Mouse (Mus musculus) forebrain, embryonic 14.5 days (tissue): ENCODE measurements at regions not wholly inside any gene's neighbourhood (a gene's known extent, or its start where the extent isn't known, plus 50 kb on each side); places are given as distances from the start of the nearest gene placed in this dataset.

Source experiments
- ATAC-seq: fragments of 200-750 bp; cut with Nextera tagmentation; 2 replicates; pipeline ENCODE4 v1.8.0; 2017; ENCODE audit warnings: mild to moderate bottlenecking, moderate library complexity
- DNase-seq: peaks from one replicate; pipeline ENCODE4 v3.0.0-alpha.2; 2015; ENCODE audit warnings: low spot score
- H3K27ac ChIP-seq: fragments of 300-500 bp; sonication (generic); 2 replicates; pipeline ENCODE4 v1.5.1; 2014; ENCODE audit warnings: low read depth, mild to moderate bottlenecking, control low read depth, low read length, moderate library complexity
- H3K27me3 ChIP-seq: fragments of 300-500 bp; sonication (generic); replicated peaks from 2 replicates; pipeline ENCODE4 v1.6.1; 2014; ENCODE audit warnings: low read length, control low read depth, mixed read lengths; ENCODE audit not compliant: control insufficient read depth, insufficient read depth
- H3K36me3 ChIP-seq: fragments of 300-500 bp; sonication (generic); 2 replicates; pipeline ENCODE4 v1.6.1; 2014; ENCODE audit warnings: low read length, control low read depth; ENCODE audit not compliant: control insufficient read depth, insufficient read depth
- H3K4me1 ChIP-seq: fragments of 300-500 bp; sonication (generic); 2 replicates; pipeline ENCODE4 v1.6.1; 2014; ENCODE audit warnings: antibody characterized with exemption, low read length, control low read depth; ENCODE audit not compliant: control insufficient read depth, insufficient read depth
- H3K4me2 ChIP-seq: fragments of 300-500 bp; sonication (generic); 2 replicates; pipeline ENCODE4 v1.6.1; 2014; ENCODE audit warnings: mild to moderate bottlenecking, control low read depth, low read length
- H3K4me3 ChIP-seq: fragments of 300-500 bp; sonication (generic); 2 replicates; pipeline ENCODE4 v1.5.1; 2014; ENCODE audit warnings: low read depth, low read length, control low read depth
- H3K9ac ChIP-seq: fragments of 300-500 bp; sonication (generic); 2 replicates; pipeline ENCODE4 v1.6.1; 2014; ENCODE audit warnings: mild to moderate bottlenecking, low read length, control low read depth, moderate library complexity
- H3K9me3 ChIP-seq: fragments of 300-500 bp; sonication (generic); replicated peaks from 2 replicates; pipeline ENCODE4 v1.6.1; 2016; ENCODE audit warnings: low read length, control low read depth, mixed read lengths; ENCODE audit not compliant: control insufficient read depth
- WGBS: fragments of 180-500 bp; shearing (Covaris S2); extraction: QIAGEN DNeasy Blood & Tissue Kit; methylation state at CpG from one replicate; pipeline ENCODE4 v1.1.7; 2014; 5-methylcytosine and 5-hydroxymethylcytosine counted together

- H3K27ac ChIP-seq, result no peak overlapping the region
- no peaks in the 10 kb centered on the region for H3K27me3 ChIP-seq
- no peak overlapping the region for H3K4me3 ChIP-seq
- no peaks in the 10 kb centered on the region for H3K9me3 ChIP-seq
- no peak overlapping the region for H3K9ac ChIP-seq
- peak; percentile 4 for DNase-seq
- H3K4me2 ChIP-seq, result no peak overlapping the region
- ATAC-seq, result no peak
- no peaks in the 10 kb centered on the region for H3K36me3 ChIP-seq
- no peaks in the 10 kb centered on the region for H3K4me1 ChIP-seq
These were observed 303.0 kb downstream of the Dmrt2 start for GRCm38 (mm10) chr19:25975202-25975601.

GRCm38 (mm10) chr19:25980308-25980707 is 308.1 kb downstream of the Dmrt2 start:
- ATAC-seq (no peak), DNase-seq (peak; percentile 25)
- WGBS, result 77% methylated on average over 4 of the region's 4 CpGs
- Histone ChIP-seq H3K36me3 (no peaks in the 10 kb centered on the region), H3K4me1 (no peaks in the 10 kb centered on the region), H3K4me2 (no peak overlapping the region), H3K4me3 (no peak overlapping the region), H3K9me3 (no peaks in the 10 kb centered on the region), H3K9ac (no peak overlapping the region), H3K27ac (no peak overlapping the region), H3K27me3 (no peaks in the 10 kb centered on the region)

DNA sequence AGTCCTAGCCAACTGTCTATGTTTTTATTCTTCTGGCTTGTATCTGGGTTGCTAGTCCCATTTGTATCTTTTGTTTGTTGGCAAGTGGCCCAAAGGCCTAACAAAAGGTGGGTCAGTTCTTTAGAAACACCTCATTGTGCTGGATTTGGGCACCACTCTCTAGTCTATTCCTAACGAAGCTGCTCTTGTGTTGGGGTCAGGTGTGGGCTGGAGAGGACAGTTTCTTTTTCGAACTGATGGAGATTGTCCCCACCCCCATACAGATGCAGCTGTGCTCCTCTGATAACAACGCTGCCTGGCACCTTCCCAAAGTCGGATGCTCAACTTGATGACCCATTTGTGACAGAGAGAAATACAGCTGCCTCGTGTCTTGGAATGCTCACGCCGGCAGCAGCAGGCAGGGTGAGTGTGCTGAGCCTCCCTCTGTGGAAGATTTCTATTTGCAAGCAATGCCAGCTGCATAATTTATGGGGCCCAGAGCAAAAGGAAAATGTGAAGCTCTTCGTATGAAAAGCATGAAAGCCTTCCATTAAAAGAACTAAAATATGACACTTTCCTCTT is 342.5 kb downstream of the Dmrt2 start:
- Histone ChIP-seq H3K9me3 (no peaks in the 10 kb centered on the region), H3K27ac (no peak overlapping the region), H3K4me3 (no peak overlapping the region), H3K9ac (no peak overlapping the region), H3K36me3 (no peaks in the 10 kb centered on the region), H3K4me1 (no peaks in the 10 kb centered on the region), H3K4me2 (no peak overlapping the region), H3K27me3 (no peaks in the 10 kb centered on the region)
- 38% methylated on average over 8 of the region's 8 CpGs for WGBS
- DNase-seq (peak; percentile 62), ATAC-seq (peak; percentile 72; the same call in 1 of the 2 replicates)

GRCm38 (mm10) chr19:26021141-26021540 is 348.9 kb downstream of the Dmrt2 start:
- no peak for DNase-seq
- no peaks in the 10 kb centered on the region for H3K27me3 ChIP-seq
- no peaks in the 10 kb centered on the region for H3K36me3 ChIP-seq
- no peak overlapping the region for H3K4me2 ChIP-seq
- no peaks in the 10 kb centered on the region for H3K4me1 ChIP-seq
- no peak overlapping the region for H3K27ac ChIP-seq
- no peak for ATAC-seq
- no peak overlapping the region for H3K9ac ChIP-seq
- WGBS, result 69% methylated on average over 7 of the region's 7 CpGs
- no peaks in the 10 kb centered on the region for H3K9me3 ChIP-seq
- no peak overlapping the region for H3K4me3 ChIP-seq

DNA sequence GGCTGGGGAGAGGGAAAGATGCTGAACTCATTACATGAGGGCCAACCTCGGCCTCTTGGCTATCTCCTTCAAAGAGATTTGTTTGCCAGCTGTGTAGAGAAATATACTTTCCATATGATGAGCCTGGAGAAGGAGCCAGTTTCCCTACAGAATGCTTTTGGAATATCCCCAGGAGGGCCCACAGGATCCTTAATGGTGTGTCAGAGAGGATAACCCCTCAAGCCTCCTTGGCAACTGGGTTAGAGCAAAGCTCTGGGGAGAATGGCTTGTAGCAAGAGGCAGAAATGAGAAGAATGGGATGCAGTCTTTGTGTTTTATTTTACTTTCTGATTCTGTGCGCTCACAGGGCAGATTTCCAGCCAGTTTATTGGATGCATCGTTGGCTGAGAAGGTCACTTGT is 353.9 kb downstream of the Dmrt2 start:
- no peaks in the 10 kb centered on the region for H3K4me1 ChIP-seq
- no peaks in the 10 kb centered on the region for H3K36me3 ChIP-seq
- no peak overlapping the region for H3K27ac ChIP-seq
- H3K4me2 ChIP-seq, result no peak overlapping the region
- no peak for ATAC-seq
- H3K4me3 ChIP-seq, result no peak overlapping the region
- no peak overlapping the region for H3K9ac ChIP-seq
- no peak for DNase-seq
- no peaks in the 10 kb centered on the region for H3K9me3 ChIP-seq
- no peaks in the 10 kb centered on the region for H3K27me3 ChIP-seq
- 90% methylated on average over 3 of the region's 3 CpGs for WGBS

- no peaks in the 10 kb centered on the region for H3K36me3 ChIP-seq
- H3K4me1 ChIP-seq, result no peaks in the 10 kb centered on the region
- no peak overlapping the region for H3K4me3 ChIP-seq
- H3K9me3 ChIP-seq, result no peaks in the 10 kb centered on the region
- no peak overlapping the region for H3K27ac ChIP-seq
- no peak for ATAC-seq
- no peak overlapping the region for H3K9ac ChIP-seq
- peak; percentile 26 for DNase-seq
- WGBS, result 10% methylated on average over 7 of the region's 7 CpGs
- H3K4me2 ChIP-seq, result no peak overlapping the region
- H3K27me3 ChIP-seq, result no peaks in the 10 kb centered on the region
These were observed 365.1 kb downstream of the Dmrt2 start for GRCm38 (mm10) chr19:26037270-26037669.

GRCm38 (mm10) chr19:26051478-26052215 is 379.4 kb downstream of the Dmrt2 start:
- no peak overlapping the region for H3K4me2 ChIP-seq
- ATAC-seq (no peak), DNase-seq (no peak)
- no peaks in the 10 kb centered on the region for H3K36me3 ChIP-seq
- H3K4me3 ChIP-seq, result no peak overlapping the region
- no peaks in the 10 kb centered on the region for H3K9me3 ChIP-seq
- no peaks in the 10 kb centered on the region for H3K27me3 ChIP-seq
- no peaks in the 10 kb centered on the region for H3K4me1 ChIP-seq
- no peak overlapping the region for H3K9ac ChIP-seq
- no peak overlapping the region for H3K27ac ChIP-seq
- WGBS, result 9% methylated on average over 9 of the region's 9 CpGs

DNA sequence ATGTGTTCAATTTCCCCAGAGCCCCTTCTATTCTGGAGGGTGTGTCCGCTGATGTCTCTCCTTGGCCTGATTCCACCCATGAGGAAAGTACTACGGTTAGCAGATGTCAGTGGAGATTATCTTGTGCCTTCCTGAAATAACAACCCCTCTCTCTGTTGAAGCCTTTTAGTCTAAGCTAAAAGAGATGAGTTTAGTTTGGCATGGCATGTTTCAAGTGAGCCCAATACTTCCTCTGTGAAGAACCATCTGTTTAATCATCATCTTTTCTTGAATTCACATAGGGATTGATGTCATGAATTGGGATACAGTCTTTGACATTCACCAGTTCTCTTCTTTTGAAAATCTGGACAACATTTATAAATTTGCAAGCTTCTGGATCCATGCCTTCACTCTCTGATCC is 387.5 kb downstream of the Dmrt2 start:
- 86% methylated on average over 2 of the region's 2 CpGs for WGBS
- ATAC-seq (no peak), DNase-seq (no peak)
- Histone ChIP-seq H3K36me3 (no peaks in the 10 kb centered on the region), H3K27me3 (no peaks in the 10 kb centered on the region), H3K27ac (no peak overlapping the region), H3K9ac (no peak overlapping the region), H3K4me1 (no peaks in the 10 kb centered on the region), H3K4me3 (no peak overlapping the region), H3K9me3 (no peaks in the 10 kb centered on the region), H3K4me2 (no peak overlapping the region)

GRCm38 (mm10) chr19:26068553-26068952 is 396.3 kb downstream of the Dmrt2 start:
- H3K4me2 ChIP-seq, result no peak overlapping the region
- H3K27ac ChIP-seq, result no peak overlapping the region
- ATAC-seq (no peak), DNase-seq (peak; percentile 5)
- no peaks in the 10 kb centered on the region for H3K4me1 ChIP-seq
- no peaks in the 10 kb centered on the region for H3K36me3 ChIP-seq
- no peak overlapping the region for H3K4me3 ChIP-seq
- H3K9me3 ChIP-seq, result no peaks in the 10 kb centered on the region
- no peaks in the 10 kb centered on the region for H3K27me3 ChIP-seq
- WGBS, result 43% methylated on average over 2 of the region's 2 CpGs
- H3K9ac ChIP-seq, result no peak overlapping the region
